Mouse (Mus musculus): Measurements from ENCODE around the gene 9130230L23Rik. TPM values are rescaled to one million over a fixed set of nuclear protein-coding genes. Genes with fewer than 3 reads are reported as not detected.
"Not testable (repeated sequence)": the region's sequence is repeated elsewhere in the genome, so short reads cannot be mapped to it uniquely, and the experiment has no call there.

The 9130230L23Rik gene
- polyA plus RNA-seq, 1 experiment from 2014 or later, result not detected

DNA sequence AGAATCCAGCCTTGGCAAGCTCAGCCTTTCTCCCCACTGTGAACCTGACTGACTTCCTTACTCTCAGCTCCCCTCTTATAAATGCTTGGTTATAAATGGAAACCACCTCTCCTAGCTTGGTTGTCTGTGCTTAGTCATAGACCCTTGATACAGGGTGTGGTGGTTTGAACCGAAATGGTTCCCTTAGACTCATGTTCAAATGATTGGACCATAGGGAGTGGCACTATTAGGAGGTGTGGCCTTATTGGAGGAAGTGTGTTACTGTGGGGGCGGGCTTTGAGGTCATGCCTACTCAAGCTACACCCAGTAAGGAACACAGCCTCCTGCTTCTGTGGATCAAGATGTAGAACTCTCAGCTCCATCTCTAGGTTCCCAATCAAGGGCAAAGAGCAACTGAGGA, 12.9 kb downstream of the 9130230L23Rik start:
- 97% methylated on average over 2 of the region's 2 CpGs for WGBS
- Histone ChIP-seq H3K36me3 (replicated peaks; ENCODE audit: control insufficient read depth, insufficient read depth) (no peaks in the 10 kb centered on the region), H3K4me3 (replicated peaks; ENCODE audit: low read length) (no peak overlapping the region), H3K4me1 (replicated peaks; ENCODE audit: control insufficient read depth, insufficient read depth, low read length) (no peaks in the 10 kb centered on the region), H3K9ac (no peak overlapping the region), H3K4me2 (replicated peaks) (no peak overlapping the region), H3K27me3 (ENCODE audit: control insufficient read depth, insufficient read depth, low read length) (no peaks in the 10 kb centered on the region), H3K9me3 (ENCODE audit: control insufficient read depth, low read length) (no peaks in the 10 kb centered on the region), H3K27ac (no peak overlapping the region)
- DNase-seq (ENCODE audit: low spot score), result no peak
- no peak for ATAC-seq (ENCODE audit: low FRiP score)

DNA sequence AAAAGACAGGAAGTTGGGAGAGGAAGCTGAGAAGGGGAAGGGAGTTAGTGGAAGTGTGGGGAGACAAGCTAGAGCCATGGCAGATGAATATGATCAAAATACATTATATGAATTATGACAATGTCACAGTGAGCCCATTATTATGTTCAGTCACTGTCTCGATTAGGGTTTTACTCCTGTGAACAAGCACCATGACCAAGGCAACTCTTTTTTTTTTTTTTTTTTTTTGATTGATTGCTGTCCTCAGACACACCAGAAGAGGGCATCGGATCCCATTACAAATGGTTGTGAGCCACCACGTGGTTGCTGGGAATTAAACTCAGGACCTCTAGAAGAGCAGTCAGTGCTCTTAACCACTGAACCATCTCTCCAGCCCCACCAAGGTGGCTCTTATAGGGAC, 17.1 kb downstream of the 9130230L23Rik start:
- H3K27ac ChIP-seq; H3K36me3 ChIP-seq (replicated peaks; ENCODE audit: control insufficient read depth, insufficient read depth); ATAC-seq (ENCODE audit: low FRiP score); H3K27me3 ChIP-seq (ENCODE audit: control insufficient read depth, insufficient read depth, low read length); H3K4me1 ChIP-seq (replicated peaks; ENCODE audit: control insufficient read depth, insufficient read depth, low read length); H3K4me3 ChIP-seq (replicated peaks; ENCODE audit: low read length); H3K9me3 ChIP-seq (ENCODE audit: control insufficient read depth, low read length); H3K9ac ChIP-seq; H3K4me2 ChIP-seq (replicated peaks); DNase-seq (ENCODE audit: low spot score): not testable (repeated sequence)
- WGBS, result 80% methylated on average over 3 of the region's 3 CpGs

DNA sequence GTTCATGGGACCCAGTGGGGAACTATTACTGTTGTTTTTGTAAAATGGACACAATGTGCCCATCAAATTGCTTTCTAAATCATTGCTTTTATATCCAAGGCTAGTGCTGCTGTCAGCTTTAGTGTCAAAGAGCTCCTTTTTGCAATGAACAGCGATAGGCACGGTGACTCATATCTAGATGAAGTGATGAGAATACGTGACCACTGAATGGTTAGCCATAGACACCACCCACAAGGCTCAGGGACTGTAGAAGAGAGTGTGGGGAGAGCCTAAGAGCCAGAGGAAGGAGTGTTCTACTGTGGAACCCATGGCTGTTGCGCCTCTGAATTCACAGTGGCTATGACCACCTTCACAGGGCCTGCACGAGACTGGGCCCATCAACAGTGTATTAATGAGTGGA, 17.7 kb downstream of the 9130230L23Rik start:
- no peak overlapping the region for H3K9ac ChIP-seq
- WGBS, result 94% methylated on average over 5 of the region's 5 CpGs
- ATAC-seq (ENCODE audit: low FRiP score) (no peak), DNase-seq (ENCODE audit: low spot score) (no peak)
- no peaks in the 10 kb centered on the region for H3K9me3 ChIP-seq (ENCODE audit: control insufficient read depth, low read length)
- no peak overlapping the region for H3K27ac ChIP-seq
- H3K4me2 ChIP-seq (replicated peaks), result no peak overlapping the region
- no peak overlapping the region for H3K4me3 ChIP-seq (replicated peaks; ENCODE audit: low read length)
- H3K36me3 ChIP-seq (replicated peaks; ENCODE audit: control insufficient read depth, insufficient read depth), result no peaks in the 10 kb centered on the region
- H3K4me1 ChIP-seq (replicated peaks; ENCODE audit: control insufficient read depth, insufficient read depth, low read length), result no peaks in the 10 kb centered on the region
- no peaks in the 10 kb centered on the region for H3K27me3 ChIP-seq (ENCODE audit: control insufficient read depth, insufficient read depth, low read length)

DNA sequence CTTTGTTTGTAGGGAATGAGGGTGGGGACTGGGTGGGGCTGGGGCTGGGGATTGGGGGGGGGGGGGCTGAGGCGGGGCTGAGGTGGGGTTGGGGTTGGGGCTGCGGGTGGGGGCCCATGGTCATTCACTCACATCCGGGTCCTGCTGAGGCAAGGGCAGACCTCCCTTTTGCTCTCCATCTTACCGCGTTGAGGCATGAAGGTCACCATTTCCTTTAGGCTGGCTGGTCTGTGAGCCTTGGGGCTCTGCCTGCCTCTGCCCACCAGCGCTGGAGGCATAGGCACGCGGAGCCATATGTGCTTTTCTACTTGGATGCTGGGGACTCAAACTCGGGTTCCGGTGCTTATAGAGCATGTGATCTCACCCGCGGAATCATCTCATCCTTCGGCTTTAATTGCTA, 28.4 kb downstream of the 9130230L23Rik start:
- Histone ChIP-seq H3K4me2 (replicated peaks) (no peak overlapping the region), H3K4me1 (replicated peaks; ENCODE audit: control insufficient read depth, insufficient read depth, low read length) (no peaks in the 10 kb centered on the region), H3K36me3 (replicated peaks; ENCODE audit: control insufficient read depth, insufficient read depth) (no peaks in the 10 kb centered on the region), H3K27ac (no peak overlapping the region), H3K27me3 (ENCODE audit: control insufficient read depth, insufficient read depth, low read length) (no peaks in the 10 kb centered on the region), H3K9ac (no peak overlapping the region), H3K4me3 (replicated peaks; ENCODE audit: low read length) (no peak overlapping the region), H3K9me3 (ENCODE audit: control insufficient read depth, low read length) (no peaks in the 10 kb centered on the region)
- no peak for ATAC-seq (ENCODE audit: low FRiP score)
- no peak for DNase-seq (ENCODE audit: low spot score)
- 89% methylated on average over 13 of the region's 13 CpGs for WGBS

DNA sequence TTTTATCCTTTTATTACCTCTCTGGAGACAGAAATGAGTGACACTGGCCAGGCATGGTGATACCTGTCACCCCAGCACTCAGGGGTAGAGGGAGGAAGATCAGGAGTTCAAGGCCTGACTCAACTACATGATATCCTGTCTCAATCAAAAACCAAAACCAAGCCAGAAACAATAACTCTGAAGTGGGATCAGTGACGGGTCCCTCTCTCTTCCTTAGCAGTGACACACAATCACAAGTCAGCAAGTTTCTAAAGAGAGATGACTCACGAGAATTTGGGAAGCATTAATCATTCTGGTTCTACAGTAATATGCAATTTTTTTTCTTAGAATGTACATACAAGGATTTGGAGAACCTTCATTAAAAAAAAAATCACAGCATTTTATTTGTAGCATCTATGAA, 30.9 kb downstream of the 9130230L23Rik start:
- H3K9me3 ChIP-seq (ENCODE audit: control insufficient read depth, low read length), result no peaks in the 10 kb centered on the region
- 70% methylated on average over 2 of the region's 2 CpGs for WGBS
- DNase-seq (ENCODE audit: low spot score) (no peak), ATAC-seq (ENCODE audit: low FRiP score) (no peak)
- no peak overlapping the region for H3K27ac ChIP-seq
- no peak overlapping the region for H3K4me2 ChIP-seq (replicated peaks)
- no peaks in the 10 kb centered on the region for H3K27me3 ChIP-seq (ENCODE audit: control insufficient read depth, insufficient read depth, low read length)
- no peak overlapping the region for H3K9ac ChIP-seq
- H3K4me1 ChIP-seq (replicated peaks; ENCODE audit: control insufficient read depth, insufficient read depth, low read length), result no peaks in the 10 kb centered on the region
- H3K4me3 ChIP-seq (replicated peaks; ENCODE audit: low read length), result no peak overlapping the region
- H3K36me3 ChIP-seq (replicated peaks; ENCODE audit: control insufficient read depth, insufficient read depth), result no peaks in the 10 kb centered on the region

DNA sequence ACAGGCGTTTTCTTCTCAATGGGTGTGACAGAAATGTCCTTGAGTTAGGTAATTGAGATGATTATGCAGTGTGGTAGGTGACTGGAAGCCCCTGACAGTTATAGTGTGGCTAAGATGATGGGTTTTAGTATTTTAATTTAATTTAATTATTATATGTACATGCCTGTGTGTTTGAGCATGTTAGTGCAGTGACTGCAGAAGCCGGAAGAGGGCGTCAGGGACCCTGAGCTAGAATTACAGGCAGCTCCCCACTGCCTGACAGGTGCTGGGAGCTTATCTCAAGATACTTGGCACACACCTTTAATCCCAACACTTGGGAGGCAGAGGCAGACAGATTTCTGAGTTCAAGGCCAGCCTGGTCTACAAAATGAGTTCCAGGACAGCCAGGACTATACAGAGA, 36.1 kb downstream of the 9130230L23Rik start:
- DNase-seq (ENCODE audit: low spot score), result no peak
- Histone ChIP-seq H3K4me3 (replicated peaks; ENCODE audit: low read length) (no peak overlapping the region), H3K4me2 (replicated peaks) (no peak overlapping the region), H3K27ac (no peak overlapping the region), H3K4me1 (replicated peaks; ENCODE audit: control insufficient read depth, insufficient read depth, low read length) (no peaks in the 10 kb centered on the region), H3K27me3 (ENCODE audit: control insufficient read depth, insufficient read depth, low read length) (no peaks in the 10 kb centered on the region), H3K9me3 (ENCODE audit: control insufficient read depth, low read length) (no peaks in the 10 kb centered on the region), H3K36me3 (replicated peaks; ENCODE audit: control insufficient read depth, insufficient read depth) (no peaks in the 10 kb centered on the region), H3K9ac (no peak overlapping the region)
- ATAC-seq (ENCODE audit: low FRiP score), result no peak
- 95% methylated on average over 3 of the region's 3 CpGs for WGBS

DNA sequence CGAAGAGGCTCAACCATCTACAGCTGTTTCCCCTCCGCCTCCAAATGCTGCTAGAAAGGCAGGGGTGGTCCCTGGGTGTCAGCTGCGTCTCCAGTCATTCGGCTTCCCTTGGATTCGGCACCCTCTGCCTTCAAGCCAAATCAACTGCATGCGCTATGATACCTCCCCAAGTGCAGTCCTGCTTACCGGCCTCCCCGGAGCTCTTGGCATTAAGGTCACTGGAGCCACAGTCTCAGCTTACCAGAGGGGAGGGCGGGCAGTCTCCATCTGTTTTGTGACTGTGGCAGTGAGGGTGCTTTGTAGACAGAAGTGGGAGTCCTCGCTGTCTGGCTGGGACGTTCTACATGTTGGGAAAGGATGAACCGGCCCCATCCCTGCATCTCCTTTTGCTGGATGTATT, 37.0 kb downstream of the 9130230L23Rik start:
- H3K27ac ChIP-seq, result no peak overlapping the region
- no peak overlapping the region for H3K4me2 ChIP-seq (replicated peaks)
- DNase-seq (ENCODE audit: low spot score), result no peak
- no peaks in the 10 kb centered on the region for H3K36me3 ChIP-seq (replicated peaks; ENCODE audit: control insufficient read depth, insufficient read depth)
- no peak for ATAC-seq (ENCODE audit: low FRiP score)
- no peak overlapping the region for H3K4me3 ChIP-seq (replicated peaks; ENCODE audit: low read length)
- WGBS, result 69% methylated on average over 12 of the region's 12 CpGs
- H3K9ac ChIP-seq, result no peak overlapping the region
- H3K4me1 ChIP-seq (replicated peaks; ENCODE audit: control insufficient read depth, insufficient read depth, low read length), result no peaks in the 10 kb centered on the region
- H3K9me3 ChIP-seq (ENCODE audit: control insufficient read depth, low read length), result no peaks in the 10 kb centered on the region
- no peaks in the 10 kb centered on the region for H3K27me3 ChIP-seq (ENCODE audit: control insufficient read depth, insufficient read depth, low read length)

DNA sequence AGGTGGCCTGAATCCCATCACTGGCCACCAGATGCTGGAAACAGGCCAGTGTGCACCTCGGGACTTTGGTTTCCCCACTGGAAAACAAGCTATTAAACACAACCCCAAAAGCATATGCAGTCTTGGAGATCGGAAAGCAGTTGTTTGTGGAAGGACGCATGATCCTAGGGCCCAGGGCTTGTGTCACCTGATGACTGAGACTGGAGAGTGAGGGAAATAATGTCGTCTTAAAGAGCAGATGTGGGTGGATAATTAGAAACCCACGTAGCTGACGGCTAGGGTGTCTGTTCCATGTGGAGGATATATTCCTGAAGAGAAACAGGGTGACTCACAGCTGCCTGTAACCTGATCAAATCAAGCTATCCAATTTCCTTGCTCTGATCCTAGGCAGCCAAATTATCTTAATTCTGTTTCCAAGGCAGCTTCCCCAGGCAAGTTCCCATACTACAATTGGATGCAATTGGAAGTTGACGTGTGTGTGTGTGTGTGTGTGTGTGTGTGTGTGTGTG, 38.3 kb downstream of the 9130230L23Rik start:
- Histone ChIP-seq H3K9me3 (ENCODE audit: control insufficient read depth, low read length) (no peaks in the 10 kb centered on the region), H3K27ac (no peak overlapping the region), H3K27me3 (ENCODE audit: control insufficient read depth, insufficient read depth, low read length) (no peaks in the 10 kb centered on the region), H3K4me2 (replicated peaks) (no peak overlapping the region), H3K36me3 (replicated peaks; ENCODE audit: control insufficient read depth, insufficient read depth) (no peaks in the 10 kb centered on the region), H3K4me3 (replicated peaks; ENCODE audit: low read length) (no peak overlapping the region), H3K4me1 (replicated peaks; ENCODE audit: control insufficient read depth, insufficient read depth, low read length) (no peaks in the 10 kb centered on the region), H3K9ac (no peak overlapping the region)
- DNase-seq (ENCODE audit: low spot score) (no peak), ATAC-seq (ENCODE audit: low FRiP score) (no peak)
- 63% methylated on average over 7 of the region's 7 CpGs for WGBS

DNA sequence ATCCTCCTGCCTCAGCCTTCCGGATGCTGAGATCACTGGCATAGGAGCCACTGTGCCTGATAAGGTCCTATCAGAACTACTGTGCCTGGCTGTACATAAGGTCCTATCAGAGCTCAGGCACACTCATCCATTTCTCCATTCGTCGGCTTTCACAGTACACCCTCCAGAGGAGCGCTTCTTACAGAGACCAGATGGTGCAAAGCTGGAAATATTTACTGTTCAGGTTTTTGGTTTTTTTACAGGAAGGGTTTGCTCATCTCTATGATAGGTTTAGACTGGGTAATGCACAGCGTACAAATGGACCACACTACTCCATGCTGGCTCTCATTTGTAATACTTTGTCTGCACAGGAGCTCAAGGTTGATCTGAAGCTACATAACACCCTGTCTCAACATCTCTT, 40.8 kb downstream of the 9130230L23Rik start:
- H3K4me3 ChIP-seq (replicated peaks; ENCODE audit: low read length), result no peak overlapping the region

DNA sequence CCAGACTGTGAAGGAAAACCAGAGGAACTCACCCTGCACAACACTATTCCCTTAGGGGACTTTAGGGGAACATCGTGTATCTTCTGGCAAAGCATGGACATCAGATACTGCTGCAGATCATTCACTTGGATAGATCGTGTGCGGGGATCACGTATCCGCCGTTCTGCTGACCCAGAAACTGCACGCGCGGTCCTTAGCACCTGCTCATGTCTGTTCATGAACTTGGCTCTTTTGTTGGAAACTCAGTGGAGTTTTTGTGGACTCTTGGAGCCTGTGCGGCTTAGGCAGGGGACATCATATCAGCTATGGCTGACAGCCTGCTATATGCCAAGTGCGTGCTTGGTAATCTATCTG, 43.5 kb downstream of the 9130230L23Rik start:
- no peaks in the 10 kb centered on the region for H3K27me3 ChIP-seq (ENCODE audit: control insufficient read depth, insufficient read depth, low read length)
- no peak overlapping the region for H3K27ac ChIP-seq
- ATAC-seq (ENCODE audit: low FRiP score) (no peak), DNase-seq (ENCODE audit: low spot score) (no peak)
- H3K4me2 ChIP-seq (replicated peaks), result no peak overlapping the region
- H3K36me3 ChIP-seq (replicated peaks; ENCODE audit: control insufficient read depth, insufficient read depth), result no peaks in the 10 kb centered on the region
- no peaks in the 10 kb centered on the region for H3K9me3 ChIP-seq (ENCODE audit: control insufficient read depth, low read length)
- 91% methylated on average over 11 of the region's 11 CpGs for WGBS
- no peak overlapping the region for H3K4me3 ChIP-seq (replicated peaks; ENCODE audit: low read length)
- no peak overlapping the region for H3K9ac ChIP-seq
- H3K4me1 ChIP-seq (replicated peaks; ENCODE audit: control insufficient read depth, insufficient read depth, low read length), result peaks cover 3% of the 10 kb centered on the region

More for the DNA sequence above, 40.8 kb downstream of the 9130230L23Rik start:
- H3K27ac ChIP-seq, result no peak overlapping the region
- H3K9ac ChIP-seq, result no peak overlapping the region
- 93% methylated on average over 5 of the region's 5 CpGs for WGBS
- ATAC-seq (ENCODE audit: low FRiP score) (no peak), DNase-seq (ENCODE audit: low spot score) (no peak)
- no peaks in the 10 kb centered on the region for H3K4me1 ChIP-seq (replicated peaks; ENCODE audit: control insufficient read depth, insufficient read depth, low read length)
- H3K36me3 ChIP-seq (replicated peaks; ENCODE audit: control insufficient read depth, insufficient read depth), result no peaks in the 10 kb centered on the region
- no peaks in the 10 kb centered on the region for H3K27me3 ChIP-seq (ENCODE audit: control insufficient read depth, insufficient read depth, low read length)
- no peak overlapping the region for H3K4me2 ChIP-seq (replicated peaks)
- no peaks in the 10 kb centered on the region for H3K9me3 ChIP-seq (ENCODE audit: control insufficient read depth, low read length)

Data from hindbrain, embryonic 14.5 days (tissue).